Mouse (Mus musculus): ENCODE results near the gene Duxf3. TPM values are rescaled to one million over a fixed set of nuclear protein-coding genes. Genes with fewer than 3 reads are reported as not detected.
"Not testable (repeated sequence)": the region's sequence is repeated elsewhere in the genome, so short reads cannot be mapped to it uniquely, and the experiment has no call there.

The Duxf3 gene
- polyA plus RNA-seq (2014; fragmentation: Nextera tagmentation; extraction: Ambion mirVana), result not detected in 2 replicates

DNA sequence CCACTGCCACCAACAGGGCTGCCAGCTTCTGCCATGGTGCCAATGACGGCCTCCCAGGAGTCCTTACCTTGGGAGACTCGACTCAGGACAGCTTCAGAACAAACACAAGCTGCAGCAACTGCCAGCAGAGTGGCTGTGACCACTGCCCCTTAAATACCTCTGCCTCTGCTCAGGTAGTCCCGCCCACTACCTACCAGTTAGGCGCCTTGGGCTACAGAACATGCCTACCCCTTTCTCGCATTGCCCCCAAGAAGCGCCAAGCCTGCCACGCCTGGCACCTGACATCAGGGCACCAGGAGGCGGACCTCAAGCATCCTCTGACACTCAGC is at the start of gene Duxf3:
Gene Duxf3 (minus strand): TSS at position 35 of the 329 bp plus-strand sequence.
- WGBS, result 73% methylated on average over 6 of the region's 8 CpGs
- not testable (repeated sequence) for H3K4me1 ChIP-seq (ENCODE audit: insufficient read depth); H3K27ac ChIP-seq (ENCODE audit: low read depth); H3K9ac ChIP-seq; H3K36me3 ChIP-seq (ENCODE audit: insufficient read depth); H3K27me3 ChIP-seq (ENCODE audit: insufficient read depth, low read length); DNase-seq; H3K4me2 ChIP-seq; H3K4me3 ChIP-seq (ENCODE audit: low read depth, low read length)
- peak; percentile 52 for ATAC-seq (ENCODE audit: insufficient read depth)
- H3K9me3 ChIP-seq (ENCODE audit: low read depth, low read length), result peaks cover 15% of the 10 kb centered on the region

DNA sequence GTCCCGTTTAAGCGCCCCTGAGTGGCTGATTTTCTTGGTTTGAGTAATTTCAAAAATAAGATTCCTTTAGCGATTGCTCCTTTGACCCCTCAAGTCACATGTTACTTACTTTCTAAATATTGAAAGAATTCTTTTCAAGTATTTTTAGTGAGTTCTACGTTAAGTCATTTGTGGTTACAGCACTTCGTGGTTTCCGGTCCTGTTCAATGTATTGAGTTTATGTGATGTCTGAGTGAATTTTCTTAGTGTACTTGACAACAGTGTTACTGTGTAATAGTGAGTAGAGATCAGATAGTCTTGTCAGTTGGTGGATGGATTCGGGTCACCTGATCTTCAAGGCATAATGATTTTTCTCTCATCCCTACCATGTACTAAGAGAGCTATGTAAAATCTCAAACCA is 49.8 kb upstream of the Duxf3 start:
- no peak for TF ChIP-seq CTCF (IDR thresholded peaks at IDR 0.05; ENCODE audit: low read depth)
- DNase-seq, result no peak
- H3K36me3 ChIP-seq (ENCODE audit: insufficient read depth), result peaks cover 66% of the 10 kb centered on the region
- no peak overlapping the region for H3K4me3 ChIP-seq (ENCODE audit: low read depth, low read length)
- H3K4me2 ChIP-seq, result no peak overlapping the region
- ATAC-seq (ENCODE audit: insufficient read depth), result no peak
- no peaks in the 10 kb centered on the region for H3K4me1 ChIP-seq (ENCODE audit: insufficient read depth)
- H3K27me3 ChIP-seq (ENCODE audit: insufficient read depth, low read length), result no peaks in the 10 kb centered on the region
- no peaks in the 10 kb centered on the region for H3K9me3 ChIP-seq (ENCODE audit: low read depth, low read length)
- 91% methylated on average over 7 of the region's 7 CpGs for WGBS
- H3K27ac ChIP-seq (ENCODE audit: low read depth), result no peak overlapping the region
- no peak overlapping the region for H3K9ac ChIP-seq

DNA sequence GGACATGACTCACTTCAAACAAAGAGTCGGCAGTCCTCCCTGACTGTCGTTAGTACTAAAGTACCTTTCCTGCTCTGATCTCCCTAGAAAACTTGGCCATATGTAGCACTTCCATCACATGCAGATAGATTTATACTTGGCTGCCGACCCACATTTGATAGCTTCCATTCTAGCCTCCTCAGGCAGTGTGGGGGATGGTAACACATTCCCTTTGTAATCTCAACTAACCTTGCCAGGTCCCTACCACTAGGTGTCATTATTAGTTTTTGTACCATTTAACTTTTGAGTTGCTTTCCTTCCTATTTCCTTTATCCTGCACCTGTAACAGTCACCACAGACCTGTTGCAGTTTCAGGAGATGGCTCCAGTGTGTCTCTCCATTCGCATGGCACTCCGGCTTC is 26.0 kb upstream of the Duxf3 start:
- Histone ChIP-seq H3K4me3 (ENCODE audit: low read depth, low read length) (no peak overlapping the region), H3K9me3 (ENCODE audit: low read depth, low read length) (no peaks in the 10 kb centered on the region)

DNA sequence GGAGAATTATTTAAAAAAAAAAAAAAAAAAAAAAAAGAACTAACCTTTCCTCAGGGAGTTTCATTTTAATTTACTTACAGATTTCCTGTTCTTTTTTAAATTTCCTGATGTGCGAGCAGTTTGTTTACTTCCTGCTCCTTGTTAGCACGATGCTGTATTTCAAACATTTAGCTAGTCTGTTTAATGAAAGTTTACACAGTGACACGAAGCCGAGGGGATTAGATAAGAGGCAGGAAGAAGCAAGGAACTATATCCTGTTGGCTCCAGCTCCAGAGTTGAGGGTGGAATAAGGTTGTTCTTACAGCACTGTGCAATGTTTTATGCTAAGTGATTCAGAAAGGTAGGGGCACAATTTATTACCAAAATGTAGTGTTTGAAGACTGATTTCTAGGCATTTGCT is 23.5 kb upstream of the Duxf3 start:
- H3K27ac ChIP-seq (ENCODE audit: low read depth), result peak overlapping the region; percentile 86; the same call in 1 of the 2 replicates
- no peak for ATAC-seq (ENCODE audit: insufficient read depth)
- peaks cover 18% of the 10 kb centered on the region for H3K36me3 ChIP-seq (ENCODE audit: insufficient read depth)
- no peaks in the 10 kb centered on the region for H3K9me3 ChIP-seq (ENCODE audit: low read depth, low read length)
- peak overlapping the region; percentile 60 for H3K4me2 ChIP-seq
- H3K9ac ChIP-seq, result peak overlapping the region; percentile 82
- no peaks in the 10 kb centered on the region for H3K27me3 ChIP-seq (ENCODE audit: insufficient read depth, low read length)
- H3K4me3 ChIP-seq (ENCODE audit: low read depth, low read length), result peak overlapping the region; percentile 78
- TF ChIP-seq CTCF (IDR thresholded peaks at IDR 0.05; ENCODE audit: low read depth), result no peak
- 0% methylated on average over 4 of the region's 4 CpGs for WGBS
- DNase-seq, result peak; percentile 62
- H3K4me1 ChIP-seq (ENCODE audit: insufficient read depth), result no peaks in the 10 kb centered on the region

More for the DNA sequence above, 26.0 kb upstream of the Duxf3 start:
- H3K27ac ChIP-seq (ENCODE audit: low read depth), result no peak overlapping the region
- no peak overlapping the region for H3K4me2 ChIP-seq
- H3K9ac ChIP-seq, result no peak overlapping the region
- peaks cover 32% of the 10 kb centered on the region for H3K36me3 ChIP-seq (ENCODE audit: insufficient read depth)
- ATAC-seq (ENCODE audit: insufficient read depth) (no peak), DNase-seq (peak; percentile 30)
- no peaks in the 10 kb centered on the region for H3K4me1 ChIP-seq (ENCODE audit: insufficient read depth)
- peak; percentile 38; the same call in 1 of the 2 replicates for TF ChIP-seq CTCF (IDR thresholded peaks at IDR 0.05; ENCODE audit: low read depth)
- H3K27me3 ChIP-seq (ENCODE audit: insufficient read depth, low read length), result no peaks in the 10 kb centered on the region
- WGBS, result 55% methylated on average over 5 of the region's 5 CpGs

DNA sequence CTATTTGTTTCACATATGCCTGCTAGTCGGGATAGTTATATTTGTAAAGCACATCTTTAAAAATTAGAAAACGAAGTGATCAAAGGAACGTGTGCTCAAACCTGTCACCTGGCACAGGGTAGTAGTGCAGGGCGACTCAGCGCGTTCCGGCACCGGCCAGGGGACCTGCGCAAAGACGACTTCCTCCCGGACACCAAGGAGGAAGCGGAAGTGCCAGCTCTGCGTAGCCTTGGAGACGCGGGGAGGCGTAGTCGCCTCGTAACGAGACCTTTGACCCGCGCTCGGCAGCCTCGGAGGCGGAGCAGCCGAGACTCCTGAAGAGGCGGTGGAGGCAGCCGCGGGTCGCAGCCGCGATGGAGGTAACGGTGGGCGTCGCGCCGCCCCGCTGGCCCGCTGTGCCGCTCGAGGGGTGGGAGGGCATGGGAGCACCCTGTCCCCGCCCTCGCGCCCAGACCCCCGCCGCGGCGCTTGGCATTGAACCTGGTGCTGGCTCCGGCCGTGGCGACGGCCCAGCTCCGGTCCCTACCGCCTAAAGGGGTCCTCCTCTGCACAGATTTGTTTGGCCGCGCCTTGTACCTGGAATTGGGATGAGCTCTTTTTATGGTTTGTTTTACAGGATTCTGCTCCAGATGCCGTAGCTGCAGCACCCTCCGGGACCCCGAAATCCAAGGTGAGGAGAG is 22.9 kb upstream of the Duxf3 start, which contains the start of gene Gcc2:
Gene Gcc2 (plus strand): TSS at position 285 of the 680 bp plus-strand sequence.
- under 1% methylated on average over 53 of the region's 58 CpGs for WGBS

DNA sequence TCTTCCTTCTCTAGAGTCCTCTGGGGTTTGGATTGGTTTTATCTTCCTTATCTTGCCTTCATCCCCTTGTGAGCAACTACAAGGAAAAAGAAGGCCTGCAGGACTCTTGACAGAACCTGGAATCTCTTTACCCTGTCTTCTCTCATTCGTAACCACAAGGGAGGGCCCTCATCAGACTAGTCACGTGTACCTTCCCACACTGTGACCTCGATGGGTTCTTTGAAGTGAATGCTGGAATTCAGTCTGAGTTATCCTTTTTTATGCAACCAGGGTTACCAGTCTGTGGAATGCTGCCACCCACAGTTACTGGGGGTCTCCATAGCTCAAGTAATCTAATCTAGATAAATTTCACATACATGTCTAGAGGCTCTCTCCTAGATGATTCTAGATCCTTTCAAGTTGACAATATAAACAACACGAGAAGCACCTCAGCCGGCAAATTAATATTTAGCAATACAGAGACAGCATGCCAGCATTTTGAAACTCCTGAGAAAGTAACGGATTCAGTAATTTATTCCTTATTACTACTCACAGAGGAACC is 22.2 kb upstream of the Duxf3 start:
- no peaks in the 10 kb centered on the region for H3K4me1 ChIP-seq (ENCODE audit: insufficient read depth)
- peak overlapping the region; percentile 60 for H3K4me2 ChIP-seq
- peak; percentile 13; the same call in 1 of the 2 replicates for ATAC-seq (ENCODE audit: insufficient read depth)
- H3K27ac ChIP-seq (ENCODE audit: low read depth), result no peak overlapping the region
- no peaks in the 10 kb centered on the region for H3K27me3 ChIP-seq (ENCODE audit: insufficient read depth, low read length)
- WGBS, result 29% methylated on average over 6 of the region's 6 CpGs
- TF ChIP-seq CTCF (IDR thresholded peaks at IDR 0.05; ENCODE audit: low read depth), result no peak
- DNase-seq, result peak; percentile 7
- H3K4me3 ChIP-seq (ENCODE audit: low read depth, low read length), result peak overlapping the region; percentile 78
- no peaks in the 10 kb centered on the region for H3K9me3 ChIP-seq (ENCODE audit: low read depth, low read length)
- peaks cover 13% of the 10 kb centered on the region for H3K36me3 ChIP-seq (ENCODE audit: insufficient read depth)
- H3K9ac ChIP-seq, result peak overlapping the region; percentile 82

More for the DNA sequence above, 22.9 kb upstream of the Duxf3 start, which contains the start of gene Gcc2:
- Histone ChIP-seq H3K36me3 (ENCODE audit: insufficient read depth) (peaks cover 18% of the 10 kb centered on the region), H3K4me3 (ENCODE audit: low read depth, low read length) (peak within 1 kb of the TSS; percentile 78), H3K27ac (ENCODE audit: low read depth) (peak within 1 kb of the TSS; percentile 86), H3K9ac (peak within 1 kb of the TSS; percentile 82), H3K4me2 (peak within 1 kb of the TSS; percentile 60), H3K27me3 (ENCODE audit: insufficient read depth, low read length) (no peaks in the 10 kb centered on the region), H3K9me3 (ENCODE audit: low read depth, low read length) (no peaks in the 10 kb centered on the region), H3K4me1 (ENCODE audit: insufficient read depth) (no peaks in the 10 kb centered on the region)
- no peak for TF ChIP-seq CTCF (IDR thresholded peaks at IDR 0.05; ENCODE audit: low read depth)
- DNase-seq, result peak; percentile 98
- ATAC-seq (ENCODE audit: insufficient read depth), result peak; percentile 99

DNA sequence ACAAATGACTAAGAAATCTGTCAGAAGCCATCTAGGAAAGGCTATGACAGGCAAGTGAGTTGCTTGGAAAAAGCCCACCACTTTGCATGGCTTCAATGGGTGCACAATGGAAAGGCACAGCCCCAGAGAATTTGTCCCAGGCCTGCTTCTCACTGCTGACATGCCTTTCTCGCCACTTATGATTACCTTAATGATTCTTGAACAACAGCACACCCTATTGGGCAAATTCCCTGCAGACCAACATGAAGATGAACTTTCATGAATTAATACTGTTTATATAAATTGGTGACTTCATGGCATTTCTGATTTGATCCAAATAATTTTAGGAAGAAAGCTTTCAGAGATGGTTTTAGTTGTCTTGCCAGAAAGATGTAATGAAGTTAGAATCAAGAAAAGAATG is 17.1 kb upstream of the Duxf3 start:
- Histone ChIP-seq H3K27ac (ENCODE audit: low read depth) (no peak overlapping the region), H3K4me2 (no peak overlapping the region), H3K4me1 (ENCODE audit: insufficient read depth) (no peaks in the 10 kb centered on the region), H3K27me3 (ENCODE audit: insufficient read depth, low read length) (no peaks in the 10 kb centered on the region), H3K4me3 (ENCODE audit: low read depth, low read length) (no peak overlapping the region), H3K9me3 (ENCODE audit: low read depth, low read length) (no peaks in the 10 kb centered on the region), H3K9ac (no peak overlapping the region), H3K36me3 (ENCODE audit: insufficient read depth) (no peaks in the 10 kb centered on the region)
- TF ChIP-seq CTCF (IDR thresholded peaks at IDR 0.05; ENCODE audit: low read depth), result no peak
- DNase-seq, result peak; percentile 23
- 16% methylated on average over 1 of the region's 1 CpGs for WGBS
- no peak for ATAC-seq (ENCODE audit: insufficient read depth)

DNA sequence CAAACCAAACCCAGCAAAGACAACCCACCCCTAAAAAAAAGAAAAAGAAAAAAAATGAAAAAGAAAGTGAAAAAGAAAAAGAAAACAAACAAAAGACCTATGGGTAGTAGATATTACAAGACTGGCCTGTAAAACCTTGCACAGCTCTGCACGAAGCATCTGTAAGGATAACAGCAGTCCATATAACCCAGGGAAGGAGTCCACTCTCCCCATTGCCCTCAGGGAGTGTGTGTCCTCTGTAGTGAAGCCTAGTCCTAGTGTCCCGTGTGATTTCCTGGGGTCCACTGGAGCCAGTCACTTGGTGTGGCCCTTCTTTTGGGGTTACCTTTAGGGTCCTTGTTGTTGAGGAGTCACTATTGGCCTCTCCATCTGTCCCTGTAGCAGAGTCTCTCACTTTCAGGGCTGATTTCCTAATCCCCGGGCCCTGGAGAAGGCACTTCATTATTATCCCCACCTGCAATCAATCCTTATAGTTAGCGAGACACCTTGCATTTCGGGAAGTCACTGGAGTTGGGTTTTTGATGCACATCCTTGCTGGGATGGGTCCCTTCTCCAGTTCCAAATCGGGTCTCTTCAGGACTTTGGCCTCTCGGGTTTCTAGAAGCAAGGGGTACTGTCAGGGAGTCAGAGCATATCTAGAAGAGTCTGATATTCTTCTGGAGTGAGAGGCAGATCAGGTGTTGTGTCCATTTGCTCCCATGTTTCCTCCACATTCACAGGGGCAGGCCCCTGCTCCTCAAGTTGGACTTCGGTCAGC is 6.7 kb upstream of the Duxf3 start:
- DNase-seq, result peak; percentile 12
- 83% methylated on average over 7 of the region's 8 CpGs for WGBS
- not testable (repeated sequence) for H3K4me1 ChIP-seq (ENCODE audit: insufficient read depth)

More for the DNA sequence above, 6.7 kb upstream of the Duxf3 start:
- not testable (repeated sequence) for H3K9me3 ChIP-seq (ENCODE audit: low read depth, low read length); H3K9ac ChIP-seq; H3K36me3 ChIP-seq (ENCODE audit: insufficient read depth); H3K4me3 ChIP-seq (ENCODE audit: low read depth, low read length); H3K4me2 ChIP-seq; H3K27ac ChIP-seq (ENCODE audit: low read depth); H3K27me3 ChIP-seq (ENCODE audit: insufficient read depth, low read length)
- peak; percentile 83 for ATAC-seq (ENCODE audit: insufficient read depth)
